In genomic region chr9:56505083-56505792, GRCm38 (mm10) we compare ENCODE assay signal across 8 mouse cellular contexts.
DNase-seq lines count a peak whose midpoint lies in the region; ATAC-seq lines count a peak whose summit lies in the region.

No protein-coding gene starts in this region.

- H3K4me3 ChIP-seq in heart, embryonic 16.5 days (ENCODE audit: low read length) = peak overlapping the region; percentile 56
- no peak overlapping the region for H3K4me3 ChIP-seq in midbrain, embryonic 12.5 days

- no peaks in the 10 kb centered on the region for H3K27me3 ChIP-seq in heart, embryonic 16.5 days (ENCODE audit: control insufficient read depth, insufficient read depth, low read length)
- peaks cover 26% of the 10 kb centered on the region for H3K27me3 ChIP-seq in midbrain, embryonic 12.5 days

- peak overlapping the region; percentile 93 for H3K4me2 ChIP-seq in heart, embryonic 16.5 days (ENCODE audit: low read depth, low read length)
- H3K4me2 ChIP-seq in midbrain, embryonic 12.5 days (replicated peaks) = peak overlapping the region; percentile 75

- ATAC-seq in heart, embryonic 16.5 days (replicated peaks; ENCODE audit: extremely low read depth, insufficient read depth, low FRiP score) = peak; percentile 10; the same call in 1 of the 2 replicates
- peak; percentile 10; the same call in 1 of the 2 replicates for ATAC-seq in midbrain, embryonic 12.5 days (ENCODE audit: low FRiP score, low read depth)

- peaks cover 74% of the 10 kb centered on the region for H3K4me1 ChIP-seq in heart, embryonic 16.5 days (ENCODE audit: control insufficient read depth, insufficient read depth, low read length)
- H3K4me1 ChIP-seq in midbrain, embryonic 12.5 days = peaks cover 32% of the 10 kb centered on the region

- WGBS in heart, embryonic 16.5 days = 45% methylated on average over 9 of the region's 9 CpGs
- WGBS in midbrain, embryonic 12.5 days = 53% methylated on average over 9 of the region's 9 CpGs

- H3K36me3 ChIP-seq in heart, embryonic 16.5 days (ENCODE audit: control insufficient read depth, insufficient read depth) = no peaks in the 10 kb centered on the region
- no peaks in the 10 kb centered on the region for H3K36me3 ChIP-seq in midbrain, embryonic 12.5 days

- H3K9ac ChIP-seq in heart, embryonic 16.5 days (ENCODE audit: low read length) = peak overlapping the region; percentile 55
- no peak overlapping the region for H3K9ac ChIP-seq in midbrain, embryonic 12.5 days (replicated peaks)

- H3K9me3 ChIP-seq in heart, embryonic 16.5 days (replicated peaks; ENCODE audit: control insufficient read depth, low read length) = no peaks in the 10 kb centered on the region
- no peaks in the 10 kb centered on the region for H3K9me3 ChIP-seq in midbrain, embryonic 12.5 days

- H3K27ac ChIP-seq in heart, embryonic 16.5 days (ENCODE audit: low read length) = peak overlapping the region; percentile 100
- H3K27ac ChIP-seq in midbrain, embryonic 12.5 days (replicated peaks) = peak overlapping the region; percentile 91

- DNase-seq in adrenal gland, postnatal 14 days = peak; percentile 56
- peak; percentile 25 for DNase-seq in embryo, embryonic 11 days
- DNase-seq in kidney, postnatal 10 days = peak; percentile 78
- DNase-seq in layer of hippocampus, postnatal 36 days = no peak
- DNase-seq in thymus, postnatal 10 days (ENCODE audit: low spot score in 2 of 2) = no peak
- DNase-seq in retina, postnatal 1 day = no peak

Comparison
In these comparisons a context has a peak if more than half of its experiments do, and no peak if none do; other contexts are left out.
1. DNase-seq: peak in adrenal gland, postnatal 14 days (single experiment), embryo, embryonic 11 days (single experiment) and kidney, postnatal 10 days (single experiment); none in layer of hippocampus, postnatal 36 days (0 of 2), thymus, postnatal 10 days (0 of 2) and retina, postnatal 1 day (single experiment).